Mouse (Mus musculus): ENCODE results near the gene Grin2d.

Gene Grin2d

DNA sequence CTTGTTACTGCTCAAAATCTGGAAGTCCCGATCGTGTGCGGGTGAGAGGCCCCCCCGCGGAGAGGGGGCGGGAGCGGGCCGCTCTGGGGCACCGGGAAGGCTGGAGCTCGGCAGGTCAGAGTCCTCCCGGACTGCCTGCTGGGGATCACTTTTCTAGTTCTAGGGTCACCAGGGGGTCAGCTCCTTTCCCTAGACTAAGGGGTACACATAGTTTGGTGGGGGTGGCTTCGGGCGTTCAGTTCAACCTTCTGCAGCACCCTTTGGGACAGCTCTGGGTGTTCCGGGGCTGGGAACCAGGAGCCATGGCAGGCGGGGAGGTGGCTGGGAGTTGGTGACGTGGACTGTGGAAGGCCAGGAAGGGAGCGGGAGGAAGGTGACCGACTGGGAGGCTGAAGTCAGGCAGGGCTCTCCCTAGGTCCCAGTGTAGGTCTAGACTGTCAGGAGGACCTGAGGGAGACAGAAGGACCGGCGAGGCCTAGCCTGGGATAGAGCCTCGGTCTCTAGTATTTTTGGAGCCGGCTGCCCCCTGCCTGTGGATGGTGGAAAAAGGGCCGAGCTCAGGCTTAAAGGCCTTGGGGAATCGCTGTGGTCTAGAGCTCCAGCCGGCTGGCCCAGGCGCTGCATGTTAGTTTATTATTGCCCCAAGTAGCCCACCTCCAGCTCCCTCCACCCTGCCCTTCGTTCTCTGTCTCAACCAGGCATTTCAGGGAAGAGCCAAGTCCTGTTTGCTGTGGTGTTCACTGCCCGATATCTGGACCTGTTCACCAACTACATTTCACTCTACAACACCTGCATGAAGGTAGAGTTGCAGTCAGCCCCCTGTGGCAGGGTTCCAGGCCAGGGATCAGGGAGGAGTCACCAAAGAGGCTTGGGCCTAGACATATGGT lies 4.9 kb downstream of the Grin2d start:
- POLR2A ChIA-PET = interaction anchor here (0.6 to 5.1 kb wide), 87 partner anchors 8 to 1760 kb away, joined by 3 to 68 read pairs (median 4); partner anchors contain the start of genes Cyth2 (in 3 of the 4), Fam83e (in 3 of the 4), Sphk2 (in 3 of the 4) and Syngr4 (in 3 of the 4)
- CTCF ChIA-PET = interaction anchor here (0.5 to 3.0 kb wide), 55 partner anchors 8 to 921 kb away, joined by 3 to 32 read pairs (median 4); partner anchors contain the start of genes Kcna7 (in 2 of the 4), Syngr4 (in 2 of the 4), Tmem143 (in 2 of the 4) and Abcc8 (in 1 of the 4)

DNA sequence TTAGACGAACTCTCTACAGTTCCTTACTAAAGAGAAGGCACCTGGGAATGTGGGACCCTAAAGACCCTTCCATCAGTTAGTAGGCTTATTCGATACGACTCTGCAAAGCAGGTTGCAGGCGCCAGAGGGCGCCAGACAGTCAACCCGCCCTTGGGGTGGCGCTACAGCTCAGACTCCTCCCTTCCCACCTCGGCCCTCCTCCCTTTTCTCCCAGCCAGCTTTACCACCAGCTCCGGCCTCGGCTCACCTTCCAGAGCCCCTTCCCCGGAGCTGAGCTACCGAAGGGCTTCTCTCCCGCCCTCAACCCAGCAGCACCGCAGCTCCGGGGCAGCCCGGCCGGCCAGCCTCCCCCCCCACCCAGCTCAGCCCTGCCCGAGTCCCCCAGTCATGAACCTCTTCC lies 5.6 kb downstream of the Grin2d start, which contains the start of gene Kdelr1:
Kdelr1 (plus strand) TSS at position 149 of the 400 bp plus-strand sequence.
- CTCF ChIA-PET = interaction anchor here (0.6 to 3.0 kb wide), 49 partner anchors 9 to 921 kb away, joined by 3 to 32 read pairs (median 5); partner anchors contain the start of genes Syngr4 (in 2 of the 4), Tmem143 (in 2 of the 4), Ccdc114 (in 1 of the 4) and Cyth2 (in 1 of the 4)
- POLR2A ChIA-PET = interaction anchor here (0.6 to 5.1 kb wide), 78 partner anchors 9 to 1759 kb away, joined by 3 to 68 read pairs (median 5); partner anchors contain the start of genes Cyth2 (in 3 of the 4), Sphk2 (in 3 of the 4), Syngr4 (in 3 of the 4) and Tmem143 (in 3 of the 4)

- CTCF ChIA-PET = interaction anchor here in 1 of 4 experiments (0.7 kb wide), 1 partner anchor 121 kb away, joined by 3 read pairs; no protein-coding TSS in a partner anchor
- POLR2A ChIA-PET = interaction anchor here in 2 of 4 experiments (0.5 to 2.0 kb wide), 4 partner anchors 17 to 821 kb away, joined by 3 to 8 read pairs (median 4); no protein-coding TSS in a partner anchor
Observed at GRCm38 (mm10) chr7:45870282-45871058, 7.7 kb downstream of the Grin2d start.

GRCm38 (mm10) chr7:45869787-45870186 lies 8.4 kb downstream of the Grin2d start:
- ChIA-PET POLR2A (interaction anchor here in 2 of 4 experiments (0.9 to 2.0 kb wide), 4 partner anchors 18 to 51 kb away, joined by 3 to 8 read pairs (median 4); no protein-coding TSS in a partner anchor), CTCF (interaction anchor here in 1 of 4 experiments (1.2 kb wide), 1 partner anchor 169 kb away, joined by 4 read pairs; no protein-coding TSS in a partner anchor)

GRCm38 (mm10) chr7:45869107-45869670 lies 9.0 kb downstream of the Grin2d start:
- POLR2A ChIA-PET = interaction anchor here in 3 of 4 experiments (0.6 to 2.0 kb wide), 5 partner anchors 15 to 897 kb away, joined by 3 to 8 read pairs (median 4); no protein-coding TSS in a partner anchor
- CTCF ChIA-PET = interaction anchor here in 1 of 4 experiments (1.2 kb wide), 1 partner anchor 170 kb away, joined by 4 read pairs; no protein-coding TSS in a partner anchor

- CTCF ChIA-PET = interaction anchor here in 1 of 4 experiments (0.6 kb wide), 1 partner anchor 129 kb away, joined by 3 read pairs; no protein-coding TSS in a partner anchor
- POLR2A ChIA-PET = interaction anchor here in 2 of 4 experiments (0.5 to 0.7 kb wide), 3 partner anchors 13 to 117 kb away, joined by 3 to 4 read pairs (median 3); no protein-coding TSS in a partner anchor
Observed at GRCm38 (mm10) chr7:45867871-45868270, 10.3 kb downstream of the Grin2d start.

GRCm38 (mm10) chr7:45865925-45866910 lies 12.0 kb downstream of the Grin2d start:
- POLR2A ChIA-PET = interaction anchor here in 3 of 4 experiments (0.6 to 1.0 kb wide), 8 partner anchors 9 to 867 kb away, joined by 3 to 11 read pairs (median 4); partner anchors contain the start of genes Grin2d (in 2 of the 3), Sphk2 (in 1 of the 3), Syngr4 (in 1 of the 3) and Tmem143 (in 1 of the 3)
- CTCF ChIA-PET = interaction anchor here in 2 of 4 experiments (0.6 to 1.0 kb wide), 4 partner anchors 27 to 88 kb away, joined by 3 read pairs; no protein-coding TSS in a partner anchor

DNA sequence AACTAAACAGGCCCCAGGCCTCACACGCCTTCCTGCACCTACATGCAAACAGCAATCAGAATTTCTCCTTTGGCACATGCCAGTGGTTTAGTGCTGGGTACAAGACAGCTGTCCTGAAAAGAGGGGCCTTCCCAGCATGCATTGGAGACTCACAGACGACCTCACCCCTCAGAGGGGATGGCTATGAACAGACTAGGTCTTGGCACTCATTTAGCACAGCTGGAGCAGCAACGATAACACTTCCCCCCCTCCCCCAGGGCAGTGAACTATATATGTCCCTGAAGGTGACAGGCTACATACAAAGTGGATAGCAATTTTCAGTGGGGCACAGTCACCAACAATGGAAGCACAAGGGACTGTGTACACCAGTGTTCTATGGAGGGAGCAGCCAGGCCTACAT lies 13.7 kb downstream of the Grin2d start:
- CTCF ChIA-PET = no interaction called here
- POLR2A ChIA-PET = interaction anchor here in 2 of 4 experiments (0.7 to 3.0 kb wide), 2 partner anchors 9 to 271 kb away, joined by 4 to 16 read pairs; partner anchors contain the start of gene Kdelr1 (in 1 of the 2)

DNA sequence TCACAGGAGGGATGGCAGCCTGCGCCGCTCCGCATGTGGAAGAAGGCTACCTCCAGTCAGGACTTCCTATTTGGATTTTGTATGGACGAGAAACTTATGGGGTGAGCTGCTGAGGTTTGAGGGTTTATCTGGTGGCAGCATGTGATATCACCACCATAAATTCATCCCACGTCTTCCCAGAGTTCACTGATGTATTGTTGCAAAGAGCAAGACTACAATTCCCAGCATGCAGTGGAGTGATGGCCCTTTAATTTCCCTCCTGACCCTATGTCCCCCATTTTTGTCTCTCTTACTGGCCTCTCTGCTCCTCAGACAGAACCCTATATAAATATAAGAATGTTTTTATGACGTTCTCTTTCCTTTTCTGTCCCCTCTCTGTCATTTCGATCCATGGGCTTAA lies 15.4 kb downstream of the Grin2d start:
- POLR2A ChIA-PET = interaction anchor here in 2 of 4 experiments (0.8 to 3.0 kb wide), 10 partner anchors 10 to 117 kb away, joined by 3 to 16 read pairs (median 5); partner anchors contain the start of genes Kdelr1 (in 2 of the 2), Syngr4 (in 2 of the 2), Tmem143 (in 2 of the 2) and Cyth2 (in 1 of the 2)
- CTCF ChIA-PET = interaction anchor here in 2 of 4 experiments (1.0 to 1.5 kb wide), 5 partner anchors 10 to 123 kb away, joined by 3 to 5 read pairs (median 4); partner anchors contain the start of gene Kdelr1 (in 2 of the 2)

DNA sequence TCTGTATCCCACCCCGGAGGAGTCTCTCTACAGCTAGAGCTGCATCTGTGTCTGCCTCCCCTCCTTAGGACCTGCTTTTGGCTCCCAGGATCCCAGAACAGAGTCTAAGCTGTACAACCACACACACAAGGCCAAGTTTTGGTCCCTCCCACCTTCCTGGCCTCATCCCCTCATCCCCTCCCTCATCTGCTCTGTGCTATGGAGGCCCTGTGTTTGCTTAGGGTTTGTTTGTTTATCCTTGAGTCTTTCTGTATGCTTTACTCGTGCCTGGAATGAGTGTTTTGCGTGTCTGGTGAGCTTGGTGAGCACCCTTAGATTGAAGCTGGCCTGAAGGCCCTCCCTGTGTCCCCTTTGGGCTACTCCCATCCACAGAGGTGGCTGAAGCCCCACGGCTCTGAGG lies 19.2 kb downstream of the Grin2d start:
- ChIA-PET POLR2A (interaction anchor here in 3 of 4 experiments (0.7 to 2.9 kb wide), 9 partner anchors 10 to 333 kb away, joined by 3 to 12 read pairs (median 5); partner anchors contain the start of genes Kdelr1 (in 2 of the 3), Cyth2 (in 1 of the 3), Plekha4 (in 1 of the 3) and Ppp1r15a (in 1 of the 3)), CTCF (interaction anchor here in 2 of 4 experiments (0.7 to 1.1 kb wide), 3 partner anchors 14 to 84 kb away, joined by 3 read pairs; partner anchors contain the start of gene Kdelr1 (in 1 of the 2))

GRCm38 (mm10) chr7:45856950-45857901 lies 21.0 kb downstream of the Grin2d start:
- ChIA-PET CTCF (interaction anchor here in 3 of 4 experiments (0.5 to 1.5 kb wide), 6 partner anchors 15 to 764 kb away, joined by 3 to 4 read pairs (median 3); partner anchors contain the start of gene Kdelr1 (in 1 of the 3)), POLR2A (interaction anchor here in 3 of 4 experiments (0.5 to 2.9 kb wide), 12 partner anchors 8 to 140 kb away, joined by 3 to 12 read pairs (median 4); partner anchors contain the start of genes Kdelr1 (in 2 of the 3), Syngr4 (in 1 of the 3) and Tmem143 (in 1 of the 3))

- ChIA-PET CTCF (interaction anchor here in 1 of 4 experiments (0.5 to 0.6 kb wide), 2 partner anchors 85 to 89 kb away, joined by 3 to 7 read pairs; no protein-coding TSS in a partner anchor), POLR2A (interaction anchor here in 1 of 4 experiments (1.1 to 1.4 kb wide), 2 partner anchors 14 to 20 kb away, joined by 3 read pairs; partner anchors contain the start of gene Kdelr1)
Observed at GRCm38 (mm10) chr7:45853089-45853488, 25.1 kb downstream of the Grin2d start.

DNA sequence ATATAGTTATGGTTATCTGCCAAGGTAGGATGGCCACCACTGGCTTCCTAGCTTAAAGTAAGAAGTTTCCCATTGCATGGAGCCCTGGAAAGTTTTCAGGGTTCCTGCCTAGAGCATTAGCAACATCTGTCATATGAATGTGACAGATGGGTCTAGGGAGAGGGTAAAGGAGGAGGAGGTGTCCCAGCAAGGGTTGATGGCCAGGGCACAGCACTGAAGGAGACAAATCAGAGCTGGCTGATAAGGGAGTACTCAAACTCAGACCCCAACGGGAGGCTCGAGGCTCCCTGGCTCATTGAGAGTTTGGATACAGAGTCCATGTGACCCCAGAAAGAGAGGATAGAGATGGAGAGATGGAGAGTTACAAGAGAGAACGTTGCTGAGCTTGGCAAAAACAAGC lies 27.5 kb downstream of the Grin2d start:
- CTCF ChIA-PET = interaction anchor here in 1 of 4 experiments (0.6 kb wide), 1 partner anchor 1701 kb away, joined by 3 read pairs; no protein-coding TSS in a partner anchor
- POLR2A ChIA-PET = interaction anchor here in 1 of 4 experiments (2.9 kb wide), 1 partner anchor 22 kb away, joined by 8 read pairs; the partner anchor contains the start of gene Kdelr1
